Mouse (Mus musculus): ENCODE data around the gene Fgf5.

DNA sequence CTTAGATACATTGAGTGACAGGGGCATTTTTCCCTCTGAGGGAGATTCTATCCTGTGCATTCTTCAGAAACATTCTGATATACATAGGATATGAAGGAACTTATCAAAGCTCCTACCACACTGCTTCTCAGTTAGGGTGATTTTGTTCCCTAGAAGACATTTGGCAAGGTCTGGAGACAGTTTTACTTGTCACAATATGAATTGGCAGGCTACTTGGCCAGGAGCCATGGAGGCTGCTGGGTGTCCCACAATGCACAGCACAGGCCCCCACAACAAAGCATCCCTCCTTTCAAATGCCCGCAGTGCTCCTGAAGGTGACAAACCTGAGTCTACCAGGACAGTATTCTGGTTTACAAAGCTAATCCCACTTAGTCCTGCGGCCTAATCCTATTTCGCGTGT, 32.0 kb upstream of the Fgf5 start:
- no peak for TF ChIP-seq CTCF (IDR thresholded peaks at IDR 0.05; ENCODE audit: low read depth)
- TF ChIP-seq EP300 (IDR thresholded peaks at IDR 0.05; ENCODE audit: low read depth) = no peak

Data from liver, embryonic 14.5 days (tissue).